Mouse (Mus musculus) stomach, postnatal 0 days (tissue): ENCODE data around the gene D17Wsu92e.

ENCODE experiments used
- CTCF ChIP-seq: IDR thresholded peaks from 2 replicates; pipeline ENCODE4 v1.5.1; 2016; ENCODE audit warnings: antibody characterized with exemption, low read depth, mild to moderate bottlenecking, moderate library complexity
- EP300 ChIP-seq: optimal IDR thresholded peaks from 2 replicates; pipeline ENCODE3; 2016; ENCODE audit warnings: antibody characterized with exemption

GRCm38 (mm10) chr17:27807542-27808078, 12.8 kb downstream of the D17Wsu92e start:
- TF ChIP-seq CTCF (no peak), EP300 (no peak)
